Mouse (Mus musculus): ENCODE measurements at regions not wholly inside any gene's neighbourhood (a gene's known extent, or its start where the extent isn't known, plus 50 kb on each side); places are given as distances from the start of the nearest gene placed in this dataset.

DNA sequence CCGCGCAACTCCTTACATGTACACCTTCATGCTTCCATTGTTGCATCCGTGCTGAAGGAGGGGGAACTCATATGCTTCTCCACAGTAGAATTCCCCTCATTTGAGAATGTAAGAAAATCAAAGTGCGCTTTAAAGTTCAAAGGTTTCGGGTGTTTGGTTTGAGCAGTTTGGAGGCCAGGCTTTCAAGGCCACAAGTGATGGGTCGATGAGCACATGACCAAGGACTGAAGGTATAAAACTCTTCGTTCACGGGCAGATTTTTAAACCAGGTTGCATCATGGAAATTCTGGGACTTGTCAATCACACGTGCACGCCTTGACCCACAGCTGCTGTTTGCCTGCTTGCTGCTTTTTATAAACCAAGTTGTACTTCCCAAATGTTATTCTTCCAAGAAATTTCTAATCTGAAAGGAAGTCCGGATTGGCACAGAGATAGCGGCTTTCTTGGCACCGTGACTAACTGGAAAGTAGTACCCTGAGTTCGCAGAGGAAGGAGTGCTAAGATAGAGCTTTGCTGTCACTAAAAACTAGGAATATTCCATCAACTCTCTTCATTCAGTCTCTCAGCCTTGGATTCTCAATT is 132.7 kb upstream of the Myt1l start:
- no peak for DNase-seq

DNA sequence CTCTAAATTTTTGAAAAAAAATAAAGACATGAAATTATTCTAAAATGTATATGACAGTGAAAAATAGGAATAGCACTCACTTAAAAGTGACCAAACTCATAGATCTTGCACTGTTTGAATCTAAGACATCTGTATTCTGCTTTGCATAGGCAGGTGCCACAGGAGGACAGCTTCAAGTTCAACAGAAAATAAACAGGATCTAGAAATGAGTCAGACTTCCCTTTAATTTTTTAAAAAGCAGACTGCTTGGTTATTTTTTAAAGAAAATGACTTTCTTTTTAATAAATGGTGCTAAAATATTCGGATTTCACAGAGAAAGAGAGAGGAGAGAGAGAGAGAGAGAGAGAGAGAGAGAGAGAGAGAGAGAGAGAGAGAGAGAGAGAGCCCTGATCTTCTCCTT is 123.8 kb upstream of the Myt1l start:
- no peak for DNase-seq

DNA sequence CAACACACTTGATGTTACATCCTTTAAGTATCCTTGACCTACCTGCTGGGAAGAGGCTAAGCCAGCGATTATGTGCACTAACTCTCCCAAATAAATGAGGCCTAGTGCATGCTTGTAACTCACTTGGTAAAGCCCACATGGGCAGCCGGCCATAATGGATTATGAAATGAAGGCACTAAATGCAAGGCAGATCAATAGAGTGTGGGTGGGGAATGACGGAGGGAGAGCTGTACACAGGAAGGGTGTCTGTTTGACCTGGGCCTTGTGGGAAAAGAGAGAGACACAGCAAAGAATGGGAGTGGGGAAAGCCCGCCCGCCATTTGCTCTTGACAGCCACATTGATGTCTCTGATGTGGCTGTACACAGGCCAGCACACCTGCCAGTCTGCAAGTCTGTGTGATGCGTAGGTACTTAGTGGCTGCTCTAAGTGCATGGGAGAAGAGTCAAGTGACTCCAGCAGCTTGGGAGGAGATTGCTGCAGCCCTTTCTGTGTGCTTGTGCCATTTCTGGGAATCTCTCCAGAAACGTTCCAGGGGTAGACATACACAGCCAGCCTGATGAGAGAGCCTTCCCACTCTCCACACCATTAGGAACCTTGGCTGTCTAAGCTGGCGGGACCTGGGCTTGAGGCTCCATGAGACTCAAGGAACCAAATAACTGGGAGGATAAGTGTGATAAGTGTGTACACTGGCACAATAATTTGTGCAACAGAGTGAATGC is 118.7 kb upstream of the Myt1l start:
- DNase-seq = no peak

DNA sequence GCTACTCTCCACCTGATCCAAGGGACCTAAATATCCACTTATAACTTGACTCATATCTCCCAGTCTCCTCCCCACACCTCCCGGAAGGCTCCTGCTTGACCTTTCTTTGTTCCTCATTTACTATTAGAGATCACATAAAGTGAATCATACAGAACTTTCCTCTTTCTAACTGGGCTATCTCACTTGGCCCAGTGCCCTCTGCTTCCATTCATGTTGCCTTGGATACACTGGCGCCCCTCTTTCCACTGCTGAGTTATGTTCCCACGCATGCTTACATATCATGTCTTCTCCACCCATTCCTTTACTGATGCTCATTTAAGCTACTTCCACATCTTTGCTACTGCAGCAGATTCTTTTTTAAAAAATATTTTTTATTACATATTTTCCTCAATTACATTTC is 94.2 kb upstream of the Myt1l start:
- no peak for DNase-seq

DNA sequence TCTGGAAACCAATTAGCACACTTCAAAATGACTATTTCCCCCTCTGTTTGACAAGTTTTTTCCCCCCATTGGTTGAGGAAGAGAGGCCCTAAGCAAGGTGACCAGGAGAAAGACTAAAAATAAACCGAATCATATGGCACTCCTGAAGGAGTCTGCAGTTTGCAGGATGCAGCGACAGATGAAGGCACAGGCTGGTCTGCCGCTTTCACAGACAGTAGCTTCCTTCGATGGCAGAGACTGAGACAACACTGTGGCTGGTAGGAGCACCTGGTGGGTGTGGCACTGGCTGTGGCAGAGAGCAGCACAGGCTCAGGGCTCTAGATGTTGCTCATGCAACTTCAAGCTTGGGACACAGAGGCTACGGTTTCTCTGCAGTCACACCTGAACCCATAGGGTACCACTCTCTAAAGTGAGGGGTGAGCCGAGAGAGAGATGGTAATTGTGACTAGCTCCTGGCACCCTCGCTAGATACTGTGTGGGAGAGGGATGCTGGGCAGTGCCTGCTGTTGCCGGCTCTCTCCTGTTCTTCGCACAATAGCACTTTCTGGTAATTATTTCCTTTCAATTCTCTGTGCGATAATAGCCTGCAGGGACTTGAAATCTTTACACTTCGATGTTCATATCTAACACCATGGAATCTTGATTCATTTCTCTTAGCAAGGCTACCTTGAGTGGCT is 88.7 kb upstream of the Myt1l start:
- no peak for DNase-seq

DNA sequence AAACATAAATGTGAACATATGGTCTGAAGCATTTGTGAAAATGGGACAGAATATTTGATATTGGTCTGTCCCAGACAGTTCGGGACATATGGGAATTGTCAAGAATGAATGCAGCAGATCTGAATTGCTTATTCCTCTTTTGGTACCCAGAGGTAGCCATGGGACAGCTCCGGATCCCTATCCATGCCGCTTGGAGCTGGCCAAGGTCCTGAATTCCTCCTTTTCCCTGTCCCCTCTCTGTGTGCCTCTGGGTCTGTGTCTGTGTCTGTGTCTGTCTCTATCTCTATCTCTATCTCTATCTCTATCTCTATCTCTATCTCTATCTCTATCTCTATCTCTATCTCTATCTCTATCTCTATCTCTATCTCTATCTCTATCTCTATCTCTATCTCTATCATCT is 63.0 kb upstream of the Myt1l start:
- peak; percentile 62 for DNase-seq
